Mouse (Mus musculus) liver, embryonic 16.5 days (tissue): ENCODE measurements around the gene Cd300ld5. TPM values are rescaled to one million over a fixed set of nuclear protein-coding genes. Genes with fewer than 3 reads are reported as not detected.
"Not testable (repeated sequence)": the region's sequence is repeated elsewhere in the genome, so short reads cannot be mapped to it uniquely, and the experiment has no call there.

Experiments used
- ATAC-seq: fragments of 200-750 bp; cut with Nextera tagmentation; 2 replicates; pipeline ENCODE4 v1.8.0; 2017; ENCODE audit warnings: low read depth, mild to moderate bottlenecking, moderate number of reproducible peaks, moderate library complexity
- H3K27ac ChIP-seq: fragments of 300-500 bp; sonication (generic); 2 replicates; pipeline ENCODE4 v1.5.1; 2014; ENCODE audit warnings: mild to moderate bottlenecking, low read length
- H3K27me3 ChIP-seq: fragments of 300-500 bp; sonication (generic); 2 replicates; pipeline ENCODE4 v1.6.1; 2014; ENCODE audit warnings: low read depth, low read length, mixed read lengths; ENCODE audit not compliant: control insufficient read depth, insufficient read depth
- H3K36me3 ChIP-seq: fragments of 300-500 bp; sonication (generic); 2 replicates; pipeline ENCODE4 v1.6.1; 2014; ENCODE audit warnings: mild to moderate bottlenecking; ENCODE audit not compliant: control insufficient read depth, insufficient read depth
- H3K4me1 ChIP-seq: fragments of 300-500 bp; sonication (generic); 2 replicates; pipeline ENCODE4 v1.6.1; 2014; ENCODE audit warnings: low read depth, low read length, mixed read lengths; ENCODE audit not compliant: control insufficient read depth
- H3K4me2 ChIP-seq: fragments of 300-500 bp; sonication (generic); 2 replicates; pipeline ENCODE4 v1.6.1; 2014; ENCODE audit warnings: low read depth, low read length, mixed read lengths
- H3K4me3 ChIP-seq: fragments of 300-500 bp; sonication (generic); 2 replicates; pipeline ENCODE4 v1.5.1; 2014; ENCODE audit warnings: low read depth, mild to moderate bottlenecking, low read length
- H3K9ac ChIP-seq: fragments of 300-500 bp; sonication (generic); 2 replicates; pipeline ENCODE4 v1.6.1; 2014; ENCODE audit warnings: low read depth, low read length
- H3K9me3 ChIP-seq: fragments of 300-500 bp; sonication (generic); replicated peaks from 2 replicates; pipeline ENCODE4 v1.6.1; 2016; ENCODE audit warnings: low read length; ENCODE audit not compliant: control insufficient read depth
- WGBS: fragments of 180-500 bp; shearing (Covaris S2); extraction: QIAGEN DNeasy Blood & Tissue Kit; methylation state at CpG from one replicate; pipeline ENCODE4 v1.1.7; 2014; ENCODE audit not compliant: insufficient replicate concordance; 5-methylcytosine and 5-hydroxymethylcytosine counted together
- polyA plus RNA-seq: library from polyadenylated mRNA; unstranded; fragments of >200 nt; fragmentation: Nextera tagmentation; extraction: Ambion mirVana; gene quantifications from 2 replicates; pipeline ENCODE4 v1.2.1, GENCODE M21; 2015

Gene Cd300ld5
- polyA plus RNA-seq, 1 experiment from 2014 or later: not detected

DNA sequence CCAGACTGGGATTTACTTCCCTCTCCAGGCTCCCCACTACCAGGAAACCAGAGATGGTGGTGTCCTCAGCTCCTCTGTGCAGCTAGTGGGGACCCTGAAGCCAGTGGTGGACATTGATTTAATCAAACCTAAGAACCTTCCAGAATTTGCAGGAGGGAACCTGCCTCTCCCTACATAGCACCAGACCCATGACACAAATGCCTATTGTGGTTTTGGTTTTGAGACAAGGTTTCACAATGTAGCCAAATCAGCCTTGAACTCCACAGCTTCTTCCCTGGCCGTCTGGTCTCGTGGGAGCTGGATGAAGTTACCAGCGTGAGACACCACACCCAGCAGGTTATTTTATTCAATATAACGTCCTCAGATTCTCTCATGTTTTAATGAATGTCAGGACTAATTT, 21.1 kb upstream of the Cd300ld5 start:
- H3K36me3 ChIP-seq: no peaks in the 10 kb centered on the region
- no peaks in the 10 kb centered on the region for H3K27me3 ChIP-seq
- H3K4me2 ChIP-seq: no peak overlapping the region
- H3K9ac ChIP-seq: no peak overlapping the region
- H3K4me3 ChIP-seq: no peak overlapping the region
- no peaks in the 10 kb centered on the region for H3K9me3 ChIP-seq
- H3K27ac ChIP-seq: no peak overlapping the region
- ATAC-seq: no peak
- 46% methylated on average over 4 of the region's 4 CpGs for WGBS
- no peaks in the 10 kb centered on the region for H3K4me1 ChIP-seq

DNA sequence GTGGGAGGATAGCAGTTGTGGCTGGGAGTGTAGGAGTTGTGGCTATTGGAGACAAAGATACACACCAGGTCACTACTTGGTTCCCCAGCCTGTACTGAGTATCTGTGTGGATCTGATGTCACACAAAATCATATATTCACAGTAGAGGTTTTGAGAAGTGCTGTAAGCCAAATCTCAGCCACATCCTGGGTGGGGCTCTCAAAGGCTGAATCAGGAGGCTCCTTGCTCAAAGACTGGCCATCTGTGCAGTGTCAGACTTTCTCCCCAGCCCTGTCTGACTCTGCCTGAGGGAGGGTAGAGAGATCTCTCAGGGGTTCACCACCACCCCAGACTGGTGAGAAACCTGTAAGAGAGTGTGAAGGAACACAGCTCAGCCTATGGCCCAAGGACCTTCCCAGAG, 17.0 kb upstream of the Cd300ld5 start:
- Histone ChIP-seq H3K9me3 (no peaks in the 10 kb centered on the region), H3K9ac (no peak overlapping the region), H3K4me2 (no peak overlapping the region), H3K27me3 (no peaks in the 10 kb centered on the region), H3K27ac (no peak overlapping the region), H3K4me1 (no peaks in the 10 kb centered on the region), H3K36me3 (no peaks in the 10 kb centered on the region), H3K4me3 (no peak overlapping the region)
- no peak for ATAC-seq

DNA sequence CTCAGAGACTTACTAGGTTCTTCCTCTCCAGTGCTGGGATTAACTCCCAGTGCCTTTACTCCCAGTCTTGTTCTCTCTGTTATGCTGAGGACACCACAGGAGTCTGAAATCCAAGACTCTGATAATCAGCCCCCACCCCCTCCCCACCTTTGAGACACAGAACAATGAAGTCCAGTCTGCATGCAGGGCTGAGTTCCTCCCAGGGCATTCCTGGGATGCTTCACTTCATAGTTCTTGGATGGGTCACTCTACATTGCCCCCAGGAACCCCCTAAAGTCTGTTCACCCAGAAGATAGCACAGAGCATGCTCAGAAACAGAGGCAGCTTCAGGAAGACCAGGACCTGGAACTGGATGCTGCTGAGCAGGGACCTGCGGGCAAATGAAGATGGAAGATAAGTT, 15.4 kb upstream of the Cd300ld5 start:
- Histone ChIP-seq H3K4me1 (no peaks in the 10 kb centered on the region), H3K4me2 (no peak overlapping the region), H3K9me3 (no peaks in the 10 kb centered on the region), H3K4me3 (no peak overlapping the region), H3K27ac (no peak overlapping the region), H3K27me3 (no peaks in the 10 kb centered on the region), H3K36me3 (no peaks in the 10 kb centered on the region), H3K9ac (no peak overlapping the region)
- ATAC-seq: no peak
- 70% methylated on average over 1 of the region's 1 CpGs for WGBS

DNA sequence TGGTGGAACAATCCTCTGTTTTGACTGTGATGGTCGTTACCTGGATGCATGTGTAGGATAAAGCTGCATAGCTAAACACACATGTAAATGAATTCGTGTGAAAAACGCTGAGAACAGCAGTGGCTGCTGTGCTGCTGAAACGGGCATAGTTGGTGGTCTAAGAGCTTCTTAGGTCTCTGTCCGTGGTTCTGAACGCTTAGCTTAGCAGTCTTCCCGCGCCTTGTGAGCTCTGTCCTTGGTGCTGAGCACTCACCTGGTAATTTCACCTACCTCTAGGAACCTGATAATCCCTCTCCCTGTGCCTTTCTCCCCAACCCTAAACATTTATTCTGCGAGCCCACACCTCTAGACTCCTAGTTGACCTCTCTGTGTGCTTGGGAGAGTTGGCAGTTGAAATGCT, 14.6 kb upstream of the Cd300ld5 start:
- ATAC-seq: no peak
- 2% methylated on average over 9 of the region's 9 CpGs for WGBS
- H3K4me3 ChIP-seq: no peak overlapping the region
- H3K4me1 ChIP-seq: no peaks in the 10 kb centered on the region
- no peak overlapping the region for H3K9ac ChIP-seq
- H3K36me3 ChIP-seq: no peaks in the 10 kb centered on the region
- H3K27ac ChIP-seq: no peak overlapping the region
- H3K4me2 ChIP-seq: no peak overlapping the region
- no peaks in the 10 kb centered on the region for H3K27me3 ChIP-seq
- no peaks in the 10 kb centered on the region for H3K9me3 ChIP-seq

GRCm38 (mm10) chr11:115049282-115049895, 11.8 kb upstream of the Cd300ld5 start:
- H3K9me3 ChIP-seq: no peaks in the 10 kb centered on the region
- no peak overlapping the region for H3K4me3 ChIP-seq
- no peaks in the 10 kb centered on the region for H3K4me1 ChIP-seq
- no peak overlapping the region for H3K27ac ChIP-seq
- H3K27me3 ChIP-seq: no peaks in the 10 kb centered on the region
- 24% methylated on average over 3 of the region's 3 CpGs for WGBS
- H3K4me2 ChIP-seq: no peak overlapping the region
- no peak overlapping the region for H3K9ac ChIP-seq
- H3K36me3 ChIP-seq: no peaks in the 10 kb centered on the region
- ATAC-seq: no peak

- Histone ChIP-seq H3K9ac (no peak within 1 kb of the TSS), H3K4me2 (no peak within 1 kb of the TSS)
- WGBS: 35% methylated on average over 2 of the region's 2 CpGs
These were observed 10.7 kb upstream of the Cd300ld5 start, which contains the start of gene Cd300ld3 for GRCm38 (mm10) chr11:115048259-115048658. Cd300ld3 (minus strand) TSS chr11:115048409.

GRCm38 (mm10) chr11:115026912-115027311, 10.7 kb downstream of the Cd300ld5 start, which contains the start of gene Cd300ld4:
Cd300ld4 (minus strand) TSS chr11:115027012.
- not testable (repeated sequence) for ATAC-seq

More at GRCm38 (mm10) chr11:115048259-115048658, 10.7 kb upstream of the Cd300ld5 start, which contains the start of gene Cd300ld3:
- ATAC-seq: no peak
- no peaks in the 10 kb centered on the region for H3K36me3 ChIP-seq
- H3K27me3 ChIP-seq: no peaks in the 10 kb centered on the region
- H3K4me3 ChIP-seq: no peak within 1 kb of the TSS
- H3K27ac ChIP-seq: no peak within 1 kb of the TSS
- H3K9me3 ChIP-seq: no peaks in the 10 kb centered on the region
- H3K4me1 ChIP-seq: no peaks in the 10 kb centered on the region

DNA sequence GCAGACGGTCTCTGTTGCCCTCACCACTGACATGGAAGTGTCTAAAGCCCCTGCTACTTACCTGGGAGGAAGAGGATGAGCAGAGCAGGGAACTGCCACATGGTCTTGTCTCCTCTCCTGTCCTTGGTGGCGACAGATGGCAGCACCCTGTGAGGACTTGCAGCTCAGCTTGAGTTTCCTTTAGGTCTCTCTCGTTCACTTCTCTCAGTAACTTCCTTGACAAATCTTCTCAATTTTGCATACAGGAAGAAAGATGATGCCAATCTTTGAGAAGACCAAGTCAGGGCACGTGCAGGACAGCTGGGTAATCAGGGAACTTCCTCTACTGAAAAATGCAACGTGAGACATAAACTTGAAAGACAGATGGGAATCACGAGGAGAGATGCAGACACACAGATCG, 21.5 kb downstream of the Cd300ld5 start, which contains the start of gene Cd300ld2:
Gene Cd300ld2 (minus strand): TSS at position 101 of the 400 bp plus-strand sequence.
- H3K4me3 ChIP-seq, H3K27me3 ChIP-seq, H3K4me1 ChIP-seq, H3K4me2 ChIP-seq, H3K9me3 ChIP-seq, H3K36me3 ChIP-seq, H3K27ac ChIP-seq, ATAC-seq, H3K9ac ChIP-seq: not testable (repeated sequence)
- no CpG with 5 or more reads among the region's 7 CpGs for WGBS

More at GRCm38 (mm10) chr11:115026912-115027311, 10.7 kb downstream of the Cd300ld5 start, which contains the start of gene Cd300ld4:
- H3K9ac ChIP-seq, H3K4me3 ChIP-seq, H3K4me2 ChIP-seq, H3K4me1 ChIP-seq, H3K36me3 ChIP-seq, H3K27ac ChIP-seq, H3K9me3 ChIP-seq, H3K27me3 ChIP-seq: not testable (repeated sequence)
- WGBS: no CpG with 5 or more reads among the region's 6 CpGs

- Histone ChIP-seq H3K9ac (no peak overlapping the region), H3K4me2 (no peak overlapping the region), H3K27ac (peak overlapping the region; percentile 72), H3K4me1 (no peaks in the 10 kb centered on the region), H3K9me3 (no peaks in the 10 kb centered on the region), H3K4me3 (no peak overlapping the region), H3K27me3 (no peaks in the 10 kb centered on the region), H3K36me3 (no peaks in the 10 kb centered on the region)
- peak; percentile 54 for ATAC-seq
- WGBS: 22% methylated on average over 5 of the region's 5 CpGs
These were observed 33.5 kb downstream of the Cd300ld5 start for GRCm38 (mm10) chr11:115004070-115004469.
